Mouse (Mus musculus): ENCODE measurements around the gene Hba-a2. TPM values are rescaled to one million over a fixed set of nuclear protein-coding genes. Genes with fewer than 3 reads are reported as not detected.
A peak's percentile ranks its signal among the peaks of the same experiment; 100 is the strongest.

Hba-a2 gene
- polyA plus RNA-seq, 1 experiment, result 2,638 TPM

- no peak for DNase-seq
- no peak for TF ChIP-seq CTCF (IDR thresholded peaks at IDR 0.05; ENCODE audit: borderline replicate concordance, control insufficient read depth, extremely low read depth, insufficient read depth, low read length, poor library complexity)
- TF ChIP-seq POLR2A (IDR thresholded peaks at IDR 0.05; ENCODE audit: control insufficient read depth, extremely low read depth, insufficient read depth, low read length, poor library complexity), result no peak
- Histone ChIP-seq H3K27me3 (ENCODE audit: control insufficient read depth, insufficient read depth, low read length) (no peaks in the 10 kb centered on the region; the same call in 1 of the 2 replicates), H3K4me3 (ENCODE audit: control insufficient read depth, insufficient read depth, low read length) (no peak overlapping the region), H3K27ac (ENCODE audit: control insufficient read depth, insufficient read depth, low read length) (no peak overlapping the region), H3K36me3 (ENCODE audit: control insufficient read depth, insufficient read depth, low read length) (no peaks in the 10 kb centered on the region), H3K4me1 (replicated peaks; ENCODE audit: control insufficient read depth, insufficient read depth, low read length) (no peaks in the 10 kb centered on the region; the same call in 1 of the 2 replicates)
- WGBS, result 87% methylated on average over 5 of the region's 5 CpGs
Observed at GRCm38 (mm10) chr11:32331861-32332260, 35.6 kb downstream of the Hba-a2 start.

- DNase-seq, result no peak
- no peaks in the 10 kb centered on the region; the same call in 1 of the 2 replicates for H3K4me1 ChIP-seq (replicated peaks; ENCODE audit: control insufficient read depth, insufficient read depth, low read length)
- no peaks in the 10 kb centered on the region for H3K36me3 ChIP-seq (ENCODE audit: control insufficient read depth, insufficient read depth, low read length)
- no peak overlapping the region for H3K27ac ChIP-seq (ENCODE audit: control insufficient read depth, insufficient read depth, low read length)
- WGBS, result 91% methylated on average over 2 of the region's 2 CpGs
- no peak overlapping the region for H3K4me3 ChIP-seq (ENCODE audit: control insufficient read depth, insufficient read depth, low read length)
- no peaks in the 10 kb centered on the region; the same call in 1 of the 2 replicates for H3K27me3 ChIP-seq (ENCODE audit: control insufficient read depth, insufficient read depth, low read length)
- TF ChIP-seq POLR2A (IDR thresholded peaks at IDR 0.05; ENCODE audit: control insufficient read depth, extremely low read depth, insufficient read depth, low read length, poor library complexity) (no peak), CTCF (IDR thresholded peaks at IDR 0.05; ENCODE audit: borderline replicate concordance, control insufficient read depth, extremely low read depth, insufficient read depth, low read length, poor library complexity) (no peak)
Observed at GRCm38 (mm10) chr11:32333235-32333634, 36.9 kb downstream of the Hba-a2 start.

GRCm38 (mm10) chr11:32336435-32336907, 40.2 kb downstream of the Hba-a2 start:
- no peak overlapping the region for H3K27ac ChIP-seq (ENCODE audit: control insufficient read depth, insufficient read depth, low read length)
- H3K4me1 ChIP-seq (replicated peaks; ENCODE audit: control insufficient read depth, insufficient read depth, low read length), result no peaks in the 10 kb centered on the region
- WGBS, result 89% methylated on average over 6 of the region's 6 CpGs
- H3K36me3 ChIP-seq (ENCODE audit: control insufficient read depth, insufficient read depth, low read length), result no peaks in the 10 kb centered on the region
- TF ChIP-seq POLR2A (IDR thresholded peaks at IDR 0.05; ENCODE audit: control insufficient read depth, extremely low read depth, insufficient read depth, low read length, poor library complexity), result no peak
- no peak for TF ChIP-seq CTCF (IDR thresholded peaks at IDR 0.05; ENCODE audit: borderline replicate concordance, control insufficient read depth, extremely low read depth, insufficient read depth, low read length, poor library complexity)
- no peak overlapping the region for H3K4me3 ChIP-seq (ENCODE audit: control insufficient read depth, insufficient read depth, low read length)
- DNase-seq, result no peak
- no peaks in the 10 kb centered on the region; the same call in 1 of the 2 replicates for H3K27me3 ChIP-seq (ENCODE audit: control insufficient read depth, insufficient read depth, low read length)

- H3K27me3 ChIP-seq (ENCODE audit: control insufficient read depth, insufficient read depth, low read length), result no peaks in the 10 kb centered on the region
- DNase-seq, result no peak
- H3K4me3 ChIP-seq (ENCODE audit: control insufficient read depth, insufficient read depth, low read length), result no peak overlapping the region
- H3K4me1 ChIP-seq (replicated peaks; ENCODE audit: control insufficient read depth, insufficient read depth, low read length), result no peaks in the 10 kb centered on the region
- TF ChIP-seq CTCF (IDR thresholded peaks at IDR 0.05; ENCODE audit: borderline replicate concordance, control insufficient read depth, extremely low read depth, insufficient read depth, low read length, poor library complexity), result no peak
- TF ChIP-seq POLR2A (IDR thresholded peaks at IDR 0.05; ENCODE audit: control insufficient read depth, extremely low read depth, insufficient read depth, low read length, poor library complexity), result no peak
- H3K36me3 ChIP-seq (ENCODE audit: control insufficient read depth, insufficient read depth, low read length), result no peaks in the 10 kb centered on the region
- no peak overlapping the region for H3K27ac ChIP-seq (ENCODE audit: control insufficient read depth, insufficient read depth, low read length)
- 49% methylated on average over 2 of the region's 2 CpGs for WGBS
Observed at GRCm38 (mm10) chr11:32339131-32339531, 42.8 kb downstream of the Hba-a2 start.

- 65% methylated on average over 17 of the region's 17 CpGs for WGBS
- peak; percentile 15 for DNase-seq
- no peaks in the 10 kb centered on the region for H3K27me3 ChIP-seq (ENCODE audit: control insufficient read depth, insufficient read depth, low read length)
Observed at GRCm38 (mm10) chr11:32340476-32341473, 44.5 kb downstream of the Hba-a2 start.

GRCm38 (mm10) chr11:32342770-32343191, 46.5 kb downstream of the Hba-a2 start:
- no peaks in the 10 kb centered on the region; the same call in 1 of the 2 replicates for H3K27me3 ChIP-seq (ENCODE audit: control insufficient read depth, insufficient read depth, low read length)
- WGBS, result 20% methylated on average over 2 of the region's 2 CpGs
- no peaks in the 10 kb centered on the region for H3K36me3 ChIP-seq (ENCODE audit: control insufficient read depth, insufficient read depth, low read length)
- no peaks in the 10 kb centered on the region for H3K4me1 ChIP-seq (replicated peaks; ENCODE audit: control insufficient read depth, insufficient read depth, low read length)
- H3K4me3 ChIP-seq (ENCODE audit: control insufficient read depth, insufficient read depth, low read length), result no peak overlapping the region
- H3K27ac ChIP-seq (ENCODE audit: control insufficient read depth, insufficient read depth, low read length), result no peak overlapping the region
- TF ChIP-seq CTCF (IDR thresholded peaks at IDR 0.05; ENCODE audit: borderline replicate concordance, control insufficient read depth, extremely low read depth, insufficient read depth, low read length, poor library complexity) (peak; percentile 94), POLR2A (IDR thresholded peaks at IDR 0.05; ENCODE audit: control insufficient read depth, extremely low read depth, insufficient read depth, low read length, poor library complexity) (no peak)
- DNase-seq, result peak; percentile 61

More at GRCm38 (mm10) chr11:32340476-32341473, 44.5 kb downstream of the Hba-a2 start:
- Histone ChIP-seq H3K4me1 (replicated peaks; ENCODE audit: control insufficient read depth, insufficient read depth, low read length) (no peaks in the 10 kb centered on the region), H3K27ac (ENCODE audit: control insufficient read depth, insufficient read depth, low read length) (no peak overlapping the region), H3K4me3 (ENCODE audit: control insufficient read depth, insufficient read depth, low read length) (no peak overlapping the region), H3K36me3 (ENCODE audit: control insufficient read depth, insufficient read depth, low read length) (no peaks in the 10 kb centered on the region)
- TF ChIP-seq CTCF (IDR thresholded peaks at IDR 0.05; ENCODE audit: borderline replicate concordance, control insufficient read depth, extremely low read depth, insufficient read depth, low read length, poor library complexity), result peak; percentile 67; the same call in 1 of the 2 replicates
- no peak for TF ChIP-seq POLR2A (IDR thresholded peaks at IDR 0.05; ENCODE audit: control insufficient read depth, extremely low read depth, insufficient read depth, low read length, poor library complexity)

Measured in thymus, adult 2 months (tissue).